Mouse (Mus musculus) forebrain, postnatal 0 days (tissue): ENCODE results near the gene Tmem178b. TPM values are rescaled to one million over a fixed set of nuclear protein-coding genes. Genes with fewer than 3 reads are reported as not detected.

Source experiments
- ATAC-seq: fragments of 200-750 bp; cut with Nextera tagmentation; 2 replicates; pipeline ENCODE4 v1.8.0; 2017; ENCODE audit warnings: mild to moderate bottlenecking, moderate library complexity
- DNase-seq: peaks from one replicate; pipeline ENCODE4 v3.0.0-alpha.2; 2015
- H3K27ac ChIP-seq: fragments of 300-500 bp; sonication (generic); 2 replicates; pipeline ENCODE4 v1.5.1; 2014; ENCODE audit warnings: low read depth, mild to moderate bottlenecking, antibody characterized with exemption, low read length, moderate library complexity, mixed read lengths
- H3K27me3 ChIP-seq: fragments of 300-500 bp; sonication (generic); 2 replicates; pipeline ENCODE4 v1.6.1; 2014; ENCODE audit warnings: mild to moderate bottlenecking, low read length, mixed read lengths; ENCODE audit not compliant: insufficient read depth
- H3K36me3 ChIP-seq: fragments of 300-500 bp; sonication (generic); 2 replicates; pipeline ENCODE4 v1.6.1; 2014; ENCODE audit warnings: mild to moderate bottlenecking, moderate library complexity; ENCODE audit not compliant: insufficient read depth
- H3K4me1 ChIP-seq: fragments of 300-500 bp; sonication (generic); 2 replicates; pipeline ENCODE4 v1.6.1; 2014; ENCODE audit warnings: antibody characterized with exemption; ENCODE audit not compliant: insufficient read depth
- H3K4me2 ChIP-seq: fragments of 300-500 bp; sonication (generic); 2 replicates; pipeline ENCODE4 v1.6.1; 2014; ENCODE audit warnings: low read depth, mild to moderate bottlenecking, moderate library complexity
- H3K4me3 ChIP-seq: fragments of 300-500 bp; sonication (generic); 2 replicates; pipeline ENCODE4 v1.5.1; 2014; ENCODE audit warnings: low read depth, low read length, mixed read lengths
- H3K9ac ChIP-seq: fragments of 300-500 bp; sonication (generic); 2 replicates; pipeline ENCODE4 v1.6.1; 2014; ENCODE audit warnings: mild to moderate bottlenecking
- H3K9me3 ChIP-seq: fragments of 300-500 bp; sonication (generic); 2 replicates; pipeline ENCODE4 v1.6.1; 2016; ENCODE audit warnings: low read length
- CTCF ChIP-seq: sonication (generic); IDR thresholded peaks from 2 replicates; pipeline ENCODE4 v1.5.1; 2016; ENCODE audit warnings: antibody characterized with exemption, control low read depth, low read depth
- WGBS: fragments of 180-500 bp; shearing (Covaris S2); extraction: QIAGEN DNeasy Blood & Tissue Kit; methylation state at CpG from one replicate; pipeline ENCODE4 v1.1.7; 2014; 5-methylcytosine and 5-hydroxymethylcytosine counted together
- polyA plus RNA-seq: library from polyadenylated mRNA; unstranded; fragments of >200 nt; fragmentation: Nextera tagmentation; extraction: Ambion mirVana; gene quantifications from 2 replicates; pipeline ENCODE4 v1.2.1, GENCODE M21; 2015
- total RNA-seq: library from RNA; depleted of rRNA; stranded (reverse); fragments of >200 nt; gene quantifications from 2 replicates; pipeline ENCODE4 v1.2.3, GENCODE M21; 2014

The Tmem178b gene
- total and polyA plus RNA-seq, 2 experiments from 2014 or later: 25.1 to 133 TPM

- no peak overlapping the region for H3K27ac ChIP-seq
- ATAC-seq: no peak
- no peaks in the 10 kb centered on the region for H3K27me3 ChIP-seq
- no peaks in the 10 kb centered on the region for H3K36me3 ChIP-seq
- TF ChIP-seq CTCF: no peak
- H3K4me2 ChIP-seq: no peak overlapping the region
- H3K9ac ChIP-seq: no peak overlapping the region
- no peaks in the 10 kb centered on the region for H3K4me1 ChIP-seq
- 82% methylated on average over 3 of the region's 3 CpGs for WGBS
- H3K4me3 ChIP-seq: no peak overlapping the region
- H3K9me3 ChIP-seq: no peaks in the 10 kb centered on the region
- DNase-seq: no peak
Measured at GRCm38 (mm10) chr6:40217651-40218050, 344.6 kb downstream of the Tmem178b start.

GRCm38 (mm10) chr6:40220634-40221120, 347.6 kb downstream of the Tmem178b start:
- DNase-seq (no peak), ATAC-seq (no peak)
- H3K4me1 ChIP-seq: 0 out of 2 replicates have a peak, but pooled peaks cover 2% of the 10 kb centered on the region
- TF ChIP-seq CTCF: no peak
- no peaks in the 10 kb centered on the region for H3K9me3 ChIP-seq
- no peaks in the 10 kb centered on the region for H3K36me3 ChIP-seq
- no peak overlapping the region for H3K4me3 ChIP-seq
- no peaks in the 10 kb centered on the region for H3K27me3 ChIP-seq
- H3K27ac ChIP-seq: no peak overlapping the region
- H3K9ac ChIP-seq: no peak overlapping the region
- no peak overlapping the region for H3K4me2 ChIP-seq

- Histone ChIP-seq H3K4me3 (no peak overlapping the region), H3K9ac (no peak overlapping the region), H3K4me1 (0 out of 2 replicates have a peak, but pooled peaks cover 6% of the 10 kb centered on the region), H3K9me3 (no peaks in the 10 kb centered on the region), H3K4me2 (no peak overlapping the region), H3K36me3 (no peaks in the 10 kb centered on the region), H3K27me3 (no peaks in the 10 kb centered on the region), H3K27ac (peak overlapping the region; percentile 50; the same call in 1 of the 2 replicates)
- WGBS: 54% methylated on average over 11 of the region's 11 CpGs
- ATAC-seq (peak; percentile 64), DNase-seq (peak; percentile 51)
- TF ChIP-seq CTCF: no peak
Measured at GRCm38 (mm10) chr6:40225585-40226280, 352.7 kb downstream of the Tmem178b start.

GRCm38 (mm10) chr6:40228981-40229380, 355.9 kb downstream of the Tmem178b start:
- Histone ChIP-seq H3K9me3 (no peaks in the 10 kb centered on the region), H3K27me3 (no peaks in the 10 kb centered on the region), H3K9ac (no peak overlapping the region), H3K36me3 (no peaks in the 10 kb centered on the region), H3K4me1 (0 out of 2 replicates have a peak, but pooled peaks cover 6% of the 10 kb centered on the region), H3K4me2 (no peak overlapping the region), H3K27ac (no peak overlapping the region), H3K4me3 (no peak overlapping the region)
- TF ChIP-seq CTCF: no peak
- WGBS: 62% methylated on average over 2 of the region's 2 CpGs
- DNase-seq: no peak
- no peak for ATAC-seq

GRCm38 (mm10) chr6:40229985-40230384, 356.9 kb downstream of the Tmem178b start:
- Histone ChIP-seq H3K9ac (no peak overlapping the region), H3K4me2 (no peak overlapping the region), H3K4me1 (peaks cover 13% of the 10 kb centered on the region; the same call in 1 of the 2 replicates), H3K27me3 (no peaks in the 10 kb centered on the region), H3K36me3 (no peaks in the 10 kb centered on the region), H3K9me3 (no peaks in the 10 kb centered on the region), H3K27ac (no peak overlapping the region), H3K4me3 (no peak overlapping the region)
- DNase-seq: peak; percentile 54
- WGBS: 70% methylated on average over 9 of the region's 9 CpGs
- TF ChIP-seq CTCF: no peak
- ATAC-seq: peak; percentile 72

- H3K4me2 ChIP-seq: no peak overlapping the region
- no peak for TF ChIP-seq CTCF
- ATAC-seq (no peak), DNase-seq (no peak)
- H3K9ac ChIP-seq: no peak overlapping the region
- WGBS: 29% methylated on average over 5 of the region's 5 CpGs
- peak overlapping the region; percentile 40; the same call in 1 of the 2 replicates for H3K27ac ChIP-seq
- no peaks in the 10 kb centered on the region for H3K36me3 ChIP-seq
- H3K4me1 ChIP-seq: peaks cover 7% of the 10 kb centered on the region; the same call in 1 of the 2 replicates
- H3K27me3 ChIP-seq: no peaks in the 10 kb centered on the region
- no peak overlapping the region for H3K4me3 ChIP-seq
- H3K9me3 ChIP-seq: no peaks in the 10 kb centered on the region
Measured at GRCm38 (mm10) chr6:40234066-40234465, 361.0 kb downstream of the Tmem178b start.

- TF ChIP-seq CTCF: peak; percentile 90
- Histone ChIP-seq H3K27me3 (no peaks in the 10 kb centered on the region), H3K36me3 (no peaks in the 10 kb centered on the region), H3K4me3 (no peak overlapping the region), H3K9ac (no peak overlapping the region), H3K27ac (no peak overlapping the region), H3K9me3 (no peaks in the 10 kb centered on the region), H3K4me2 (no peak overlapping the region), H3K4me1 (peaks cover 7% of the 10 kb centered on the region; the same call in 1 of the 2 replicates)
- ATAC-seq (peak; percentile 46; the same call in 1 of the 2 replicates), DNase-seq (peak; percentile 88)
- 43% methylated on average over 10 of the region's 10 CpGs for WGBS
Measured at GRCm38 (mm10) chr6:40235793-40236470, 362.9 kb downstream of the Tmem178b start.
